Mouse (Mus musculus) E14TG2a.4 (cell line): ENCODE data around the gene Phf20.

Experiments used
- CTCF ChIP-seq: conservative IDR thresholded peaks from 2 replicates; pipeline ENCODE4 v1.5.1; 2014; ENCODE audit warnings: low read length
- NANOG ChIP-seq: IDR thresholded peaks from 2 replicates; pipeline ENCODE4 v1.6.1; 2014; ENCODE audit warnings: borderline replicate concordance, low read length, mixed read lengths

GRCm38 (mm10) chr2:156229171-156229570, 32.9 kb downstream of the Phf20 start:
- no peak for TF ChIP-seq CTCF
- TF ChIP-seq NANOG: no peak
